Mouse (Mus musculus) spleen, adult 12 weeks (tissue): ENCODE measurements around the gene Pygm.

ENCODE experiments used
- DNase-seq: peaks from one replicate; pipeline ENCODE4 v3.0.0; 2022; ENCODE audit warnings: low spot score

Gene Pygm

GRCm38 (mm10) chr19:6409936-6410335 lies 25.7 kb downstream of the Pygm start:
- no peak for DNase-seq

GRCm38 (mm10) chr19:6412798-6413197 lies 28.6 kb downstream of the Pygm start:
- no peak for DNase-seq

GRCm38 (mm10) chr19:6415454-6415853 lies 31.3 kb downstream of the Pygm start:
- DNase-seq = no peak

GRCm38 (mm10) chr19:6416124-6416770 lies 32.0 kb downstream of the Pygm start:
- no peak for DNase-seq

- no peak for DNase-seq
Observed at GRCm38 (mm10) chr19:6416894-6417761, 32.9 kb downstream of the Pygm start.

GRCm38 (mm10) chr19:6418233-6418879 lies 34.2 kb downstream of the Pygm start, which contains the start of gene Nrxn2:
Nrxn2 (plus strand) TSS chr19:6418731.
- peak; percentile 68 for DNase-seq

GRCm38 (mm10) chr19:6418984-6419692 lies 34.9 kb downstream of the Pygm start:
- no peak for DNase-seq

- no peak for DNase-seq
Observed at GRCm38 (mm10) chr19:6419805-6420310, 35.7 kb downstream of the Pygm start.

- DNase-seq = no peak
Observed at GRCm38 (mm10) chr19:6420481-6421210, 36.4 kb downstream of the Pygm start.

- DNase-seq = no peak
Observed at GRCm38 (mm10) chr19:6421211-6421590, 37.0 kb downstream of the Pygm start.

GRCm38 (mm10) chr19:6422014-6422413 lies 37.8 kb downstream of the Pygm start:
- no peak for DNase-seq

GRCm38 (mm10) chr19:6423241-6423640 lies 39.0 kb downstream of the Pygm start:
- DNase-seq = no peak

GRCm38 (mm10) chr19:6424137-6424881 lies 40.1 kb downstream of the Pygm start:
- DNase-seq = no peak

- no peak for DNase-seq
Observed at GRCm38 (mm10) chr19:6425595-6425994, 41.4 kb downstream of the Pygm start.

GRCm38 (mm10) chr19:6426703-6427500 lies 42.7 kb downstream of the Pygm start:
- no peak for DNase-seq

- no peak for DNase-seq
Observed at GRCm38 (mm10) chr19:6427653-6428434, 43.6 kb downstream of the Pygm start.

- DNase-seq = no peak
Observed at GRCm38 (mm10) chr19:6428501-6429200, 44.5 kb downstream of the Pygm start.

- DNase-seq = no peak
Observed at GRCm38 (mm10) chr19:6443016-6443415, 58.8 kb downstream of the Pygm start.
